Mouse (Mus musculus) heart, embryonic 13.5 days (tissue): ENCODE measurements around the gene Thsd4. TPM values are rescaled to one million over a fixed set of nuclear protein-coding genes. Genes with fewer than 3 reads are reported as not detected.
"Not testable (repeated sequence)": the region's sequence is repeated elsewhere in the genome, so short reads cannot be mapped to it uniquely, and the experiment has no call there.

Experiments
- ATAC-seq: fragments of 200-750 bp; cut with Nextera tagmentation; 2 replicates; pipeline ENCODE4 v1.8.0; 2017; ENCODE audit warnings: moderate TSS enrichment; ENCODE audit not compliant: insufficient number of reproducible peaks, low FRiP score, low TSS enrichment; ENCODE audit errors: extremely low read depth
- H3K27ac ChIP-seq: fragments of 300-500 bp; sonication (generic); replicated peaks from 2 replicates; pipeline ENCODE4 v1.5.1; 2015; ENCODE audit warnings: moderate library complexity, mild to moderate bottlenecking, inconsistent platforms
- H3K27me3 ChIP-seq: fragments of 300-500 bp; sonication (generic); replicated peaks from 2 replicates; pipeline ENCODE4 v1.6.1; 2015; ENCODE audit warnings: mild to moderate bottlenecking, inconsistent platforms
- H3K36me3 ChIP-seq: fragments of 300-500 bp; sonication (generic); 2 replicates; pipeline ENCODE4 v1.6.1; 2015; ENCODE audit warnings: mild to moderate bottlenecking, inconsistent platforms
- H3K4me1 ChIP-seq: fragments of 300-500 bp; sonication (generic); 2 replicates; pipeline ENCODE4 v1.6.1; 2015; ENCODE audit warnings: inconsistent platforms
- H3K4me2 ChIP-seq: fragments of 300-500 bp; sonication (generic); 2 replicates; pipeline ENCODE4 v1.6.1; 2015; ENCODE audit warnings: inconsistent platforms, mild to moderate bottlenecking, moderate library complexity
- H3K4me3 ChIP-seq: fragments of 300-500 bp; sonication (generic); 2 replicates; pipeline ENCODE4 v1.5.1; 2015; ENCODE audit warnings: moderate library complexity, mild to moderate bottlenecking, inconsistent platforms
- H3K9ac ChIP-seq: fragments of 300-500 bp; sonication (generic); 2 replicates; pipeline ENCODE4 v1.6.1; 2015; ENCODE audit warnings: inconsistent platforms, mild to moderate bottlenecking, moderate library complexity
- H3K9me3 ChIP-seq: fragments of 300-500 bp; sonication (generic); 2 replicates; pipeline ENCODE4 v1.6.1; 2016; ENCODE audit warnings: inconsistent platforms
- WGBS: fragments of 180-500 bp; shearing (Covaris S2); methylation state at CpG from one replicate; pipeline ENCODE4 v1.1.7; 2015; ENCODE audit warnings: mixed read lengths; 5-methylcytosine and 5-hydroxymethylcytosine counted together
- polyA plus RNA-seq: library from polyadenylated mRNA; unstranded; fragments of >200 nt; fragmentation: Nextera tagmentation; extraction: Ambion mirVana; gene quantifications from 2 replicates; pipeline ENCODE4 v1.2.1, GENCODE M21; 2015

Gene Thsd4
- polyA plus RNA-seq, 1 experiment from 2014 or later, result 10.0 TPM

- no peaks in the 10 kb centered on the region for H3K27me3 ChIP-seq
- 0 out of 2 replicates have a peak overlapping the region, but pooled peaks have one; percentile 0 for H3K4me2 ChIP-seq
- no peak overlapping the region for H3K9ac ChIP-seq
- H3K27ac ChIP-seq, result no peak overlapping the region
- peak; percentile 76 for ATAC-seq
- 49% methylated on average over 6 of the region's 6 CpGs for WGBS
- H3K36me3 ChIP-seq, result no peaks in the 10 kb centered on the region
- no peaks in the 10 kb centered on the region for H3K9me3 ChIP-seq
- H3K4me1 ChIP-seq, result peaks cover 20% of the 10 kb centered on the region
- no peak overlapping the region for H3K4me3 ChIP-seq
These were observed 242.3 kb downstream of the Thsd4 start for GRCm38 (mm10) chr9:60279556-60279955.

DNA sequence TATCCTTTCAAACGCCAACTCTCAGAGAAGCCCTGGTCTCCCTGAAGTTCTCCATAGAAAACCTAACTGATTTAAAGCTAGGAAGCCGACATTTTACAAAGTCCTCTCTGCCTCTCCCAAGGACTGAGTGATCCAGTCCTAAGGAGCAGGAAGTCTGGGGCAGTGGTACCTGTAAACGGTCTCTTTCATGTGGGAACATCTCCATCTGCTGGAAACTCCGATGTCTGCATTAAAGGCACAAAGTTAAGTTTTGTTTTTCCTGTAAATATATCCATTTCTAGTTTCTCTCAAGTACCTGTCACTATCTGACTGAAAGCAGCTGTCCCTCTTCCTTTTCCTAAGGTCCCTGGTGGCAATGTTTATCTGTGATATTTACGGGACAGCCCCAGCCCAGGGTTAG is 245.5 kb downstream of the Thsd4 start:
- H3K4me3 ChIP-seq, result no peak overlapping the region
- no peak overlapping the region for H3K27ac ChIP-seq
- H3K4me1 ChIP-seq, result peaks cover 22% of the 10 kb centered on the region
- no peaks in the 10 kb centered on the region for H3K9me3 ChIP-seq
- H3K36me3 ChIP-seq, result no peaks in the 10 kb centered on the region
- H3K27me3 ChIP-seq, result no peaks in the 10 kb centered on the region
- 24% methylated on average over 5 of the region's 5 CpGs for WGBS
- H3K4me2 ChIP-seq, result no peak overlapping the region
- no peak overlapping the region for H3K9ac ChIP-seq
- ATAC-seq, result no peak

GRCm38 (mm10) chr9:60275410-60276159 is 246.3 kb downstream of the Thsd4 start:
- Histone ChIP-seq H3K9ac (no peak overlapping the region), H3K36me3 (no peaks in the 10 kb centered on the region), H3K27ac (no peak overlapping the region), H3K4me3 (no peak overlapping the region), H3K4me1 (peaks cover 16% of the 10 kb centered on the region), H3K27me3 (no peaks in the 10 kb centered on the region), H3K4me2 (no peak overlapping the region), H3K9me3 (no peaks in the 10 kb centered on the region)
- 31% methylated on average over 12 of the region's 12 CpGs for WGBS
- ATAC-seq, result no peak

DNA sequence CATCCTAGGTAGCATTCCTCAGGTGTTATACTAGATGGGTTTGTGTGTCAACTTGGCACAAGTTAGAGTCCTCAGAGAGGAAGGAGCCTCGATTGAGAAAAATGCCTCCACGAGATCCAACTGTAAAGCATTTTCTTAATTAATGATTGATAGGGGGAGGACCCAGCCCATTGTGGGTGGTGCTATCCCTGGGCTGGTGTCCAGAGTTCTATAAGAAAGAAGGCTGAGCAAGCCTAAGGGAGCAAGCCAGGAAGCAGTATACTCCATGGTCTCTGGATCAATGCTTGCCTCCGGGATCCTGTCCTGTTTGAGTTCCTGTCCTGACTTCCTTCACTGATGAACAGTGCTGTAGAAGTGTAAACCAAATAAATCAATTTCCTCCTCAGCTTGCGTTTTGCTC is 247.3 kb downstream of the Thsd4 start:
- WGBS, result 73% methylated on average over 4 of the region's 4 CpGs
- Histone ChIP-seq H3K27ac (no peak overlapping the region), H3K4me1 (peaks cover 11% of the 10 kb centered on the region), H3K36me3 (no peaks in the 10 kb centered on the region), H3K9ac (no peak overlapping the region), H3K4me2 (no peak overlapping the region), H3K9me3 (no peaks in the 10 kb centered on the region), H3K27me3 (no peaks in the 10 kb centered on the region), H3K4me3 (no peak overlapping the region)
- ATAC-seq, result no peak

GRCm38 (mm10) chr9:60272345-60272744 is 249.5 kb downstream of the Thsd4 start:
- H3K4me1 ChIP-seq, H3K27me3 ChIP-seq, H3K9me3 ChIP-seq, H3K27ac ChIP-seq, H3K4me2 ChIP-seq, H3K4me3 ChIP-seq, ATAC-seq, H3K36me3 ChIP-seq, H3K9ac ChIP-seq: not testable (repeated sequence)
- WGBS, result 73% methylated on average over 8 of the region's 8 CpGs

DNA sequence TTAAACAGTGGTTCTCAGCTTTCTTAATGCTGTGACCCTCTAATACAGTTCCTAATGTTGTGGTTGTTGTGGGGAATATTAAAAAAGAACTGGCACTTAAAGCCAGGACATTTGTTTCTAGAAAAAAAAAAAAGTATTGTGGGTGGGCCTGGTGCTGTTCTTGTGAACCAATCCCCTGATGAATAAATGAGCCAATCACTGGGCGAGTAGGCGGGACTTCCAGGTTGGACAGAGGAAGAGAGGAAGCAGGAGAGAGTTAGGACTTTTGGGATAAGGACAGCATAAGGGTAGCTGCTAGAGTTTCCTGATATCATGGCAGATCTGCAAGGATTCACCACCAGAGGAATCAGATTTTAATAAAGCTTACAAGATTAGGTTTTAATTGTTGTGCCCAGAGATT is 249.9 kb downstream of the Thsd4 start:
- no peak overlapping the region for H3K4me3 ChIP-seq
- WGBS, result 60% methylated on average over 2 of the region's 2 CpGs
- H3K9ac ChIP-seq, result no peak overlapping the region
- peaks cover 12% of the 10 kb centered on the region for H3K4me1 ChIP-seq
- H3K4me2 ChIP-seq, result no peak overlapping the region
- ATAC-seq, result no peak
- H3K36me3 ChIP-seq, result no peaks in the 10 kb centered on the region
- H3K27ac ChIP-seq, result no peak overlapping the region
- no peaks in the 10 kb centered on the region for H3K9me3 ChIP-seq
- H3K27me3 ChIP-seq, result no peaks in the 10 kb centered on the region

GRCm38 (mm10) chr9:60269807-60270206 is 252.0 kb downstream of the Thsd4 start:
- 69% methylated on average over 5 of the region's 5 CpGs for WGBS
- H3K4me1 ChIP-seq, result peaks cover 17% of the 10 kb centered on the region
- H3K36me3 ChIP-seq, result no peaks in the 10 kb centered on the region
- H3K9me3 ChIP-seq, result no peaks in the 10 kb centered on the region
- H3K27me3 ChIP-seq, result no peaks in the 10 kb centered on the region
- no peak overlapping the region for H3K27ac ChIP-seq
- H3K9ac ChIP-seq, result no peak overlapping the region
- H3K4me3 ChIP-seq, result no peak overlapping the region
- ATAC-seq, result no peak
- no peak overlapping the region for H3K4me2 ChIP-seq

- no peaks in the 10 kb centered on the region for H3K36me3 ChIP-seq
- no peaks in the 10 kb centered on the region for H3K27me3 ChIP-seq
- H3K4me3 ChIP-seq, result no peak overlapping the region
- H3K4me1 ChIP-seq, result peaks cover 23% of the 10 kb centered on the region
- H3K4me2 ChIP-seq, result no peak overlapping the region
- H3K9me3 ChIP-seq, result no peaks in the 10 kb centered on the region
- ATAC-seq, result no peak
- no peak overlapping the region for H3K27ac ChIP-seq
- H3K9ac ChIP-seq, result no peak overlapping the region
- 63% methylated on average over 5 of the region's 5 CpGs for WGBS
These were observed 254.6 kb downstream of the Thsd4 start for GRCm38 (mm10) chr9:60267273-60267626.

- no peak for ATAC-seq
- Histone ChIP-seq H3K9ac (no peak overlapping the region), H3K4me2 (no peak overlapping the region), H3K36me3 (no peaks in the 10 kb centered on the region), H3K4me3 (no peak overlapping the region), H3K27ac (no peak overlapping the region), H3K27me3 (no peaks in the 10 kb centered on the region), H3K9me3 (no peaks in the 10 kb centered on the region), H3K4me1 (peaks cover 23% of the 10 kb centered on the region)
- 82% methylated on average over 15 of the region's 15 CpGs for WGBS
These were observed 255.1 kb downstream of the Thsd4 start for GRCm38 (mm10) chr9:60266583-60267272.

- H3K9me3 ChIP-seq, result no peaks in the 10 kb centered on the region
- H3K27ac ChIP-seq, result no peak overlapping the region
- H3K4me2 ChIP-seq, result no peak overlapping the region
- no peak overlapping the region for H3K4me3 ChIP-seq
- no peaks in the 10 kb centered on the region for H3K27me3 ChIP-seq
- H3K9ac ChIP-seq, result no peak overlapping the region
- WGBS, result 53% methylated on average over 10 of the region's 10 CpGs
- no peaks in the 10 kb centered on the region for H3K36me3 ChIP-seq
- peaks cover 23% of the 10 kb centered on the region for H3K4me1 ChIP-seq
- no peak for ATAC-seq
These were observed 257.1 kb downstream of the Thsd4 start for GRCm38 (mm10) chr9:60264586-60265325.

DNA sequence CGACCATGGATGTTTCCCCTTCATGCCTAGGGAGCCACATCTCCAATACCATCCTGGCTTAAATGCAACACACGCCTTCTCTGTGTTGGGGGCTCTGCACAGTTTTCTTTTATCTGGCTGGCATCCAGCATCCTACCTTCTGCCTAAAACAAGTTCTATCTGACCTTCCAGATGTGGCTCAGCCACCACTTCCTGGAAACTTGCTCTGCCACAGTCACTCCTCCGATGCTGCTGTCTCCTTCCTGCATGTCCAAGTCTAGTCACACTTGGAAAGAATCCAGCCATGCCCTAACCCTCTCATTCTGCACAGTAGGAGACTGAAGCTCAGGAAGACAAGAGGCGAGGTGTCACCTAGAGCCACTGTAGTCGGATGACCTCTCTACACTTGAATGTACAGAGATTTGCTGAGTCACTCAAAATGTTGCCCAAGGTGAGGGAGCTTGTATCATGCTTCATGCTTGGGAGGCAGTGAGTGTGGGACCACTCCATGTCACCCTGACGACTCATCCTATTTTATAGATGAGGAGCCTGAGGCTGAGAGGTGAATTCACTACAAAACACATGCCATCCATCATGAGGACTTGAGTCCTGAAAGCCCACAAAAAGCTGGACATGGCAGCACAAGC is 259.2 kb downstream of the Thsd4 start:
- no peak overlapping the region for H3K4me2 ChIP-seq
- H3K4me1 ChIP-seq, result peaks cover 22% of the 10 kb centered on the region
- no peak overlapping the region for H3K4me3 ChIP-seq
- no peak for ATAC-seq
- H3K9ac ChIP-seq, result no peak overlapping the region
- H3K36me3 ChIP-seq, result no peaks in the 10 kb centered on the region
- no peak overlapping the region for H3K27ac ChIP-seq
- no peaks in the 10 kb centered on the region for H3K9me3 ChIP-seq
- H3K27me3 ChIP-seq, result no peaks in the 10 kb centered on the region
- 55% methylated on average over 6 of the region's 6 CpGs for WGBS
